Mouse (Mus musculus): ENCODE measurements around the gene Cenpw. TPM values are rescaled to one million over a fixed set of nuclear protein-coding genes. Genes with fewer than 3 reads are reported as not detected.

The Cenpw gene
- total RNA-seq (2014; fragmentation: Nextera tagmentation) (24.4 and 41.9 TPM in 2 replicates), total RNA-seq (2017) (5.3 and 14.6 TPM in 2 replicates)

- ATAC-seq (replicated peaks; ENCODE audit: low FRiP score, low TSS enrichment, poor library complexity, severe bottlenecking) = peak; percentile 100
Observed at GRCm38 (mm10) chr10:30199916-30200826, at the start of gene Cenpw. Cenpw (minus strand) TSS chr10:30200560.

GRCm38 (mm10) chr10:30249654-30250053 lies 49.3 kb upstream of the Cenpw start:
- ATAC-seq (replicated peaks; ENCODE audit: low FRiP score, low TSS enrichment, poor library complexity, severe bottlenecking) = no peak

- ATAC-seq (replicated peaks; ENCODE audit: low FRiP score, low TSS enrichment, poor library complexity, severe bottlenecking) = 0 out of 2 replicates have a peak, but pooled peaks have one; percentile 16
Observed at GRCm38 (mm10) chr10:30199501-30199900, 859 bp downstream of the Cenpw start.

GRCm38 (mm10) chr10:30167700-30168099 lies 32.7 kb downstream of the Cenpw start:
- no peak for ATAC-seq (replicated peaks; ENCODE audit: low FRiP score, low TSS enrichment, poor library complexity, severe bottlenecking)
